In genomic region chr17:64603134-64603533, GRCm38 (mm10) we compare ENCODE assay signal across 8 mouse cellular contexts. TPM values are rescaled to one million over a fixed set of nuclear protein-coding genes. Genes with fewer than 3 reads are reported as not detected.
DNase-seq lines count a peak whose midpoint lies in the region; ATAC-seq and TF ChIP-seq lines count a peak whose summit lies in the region.

No protein-coding gene starts in this region.

- peak; percentile 79 for DNase-seq in lung, postnatal 0 days (ENCODE audit: low spot score)
- no peak for DNase-seq in lung, postnatal 4 days
- no peak for DNase-seq in spleen, postnatal 10 days (ENCODE audit: low spot score in 2 of 2)
- no peak for DNase-seq in left cerebral cortex, postnatal 10 days (ENCODE audit: extremely low spot score in 1 of 2, low spot score in 2 of 2)
- DNase-seq in B cell, adult 2 months = no peak

- peaks cover 19% of the 10 kb centered on the region; the same call in 1 of the 2 replicates for H3K4me1 ChIP-seq in lung, postnatal 0 days (ENCODE audit: insufficient read depth, low read depth, low read length)
- peaks cover 38% of the 10 kb centered on the region for H3K4me1 ChIP-seq in embryonic facial prominence, embryonic 13.5 days
- H3K4me1 ChIP-seq in intestine, embryonic 16.5 days (ENCODE audit: control insufficient read depth, insufficient read depth, low read length) = peaks cover 29% of the 10 kb centered on the region
- H3K4me1 ChIP-seq in olfactory bulb, adult 2 months (ENCODE audit: control insufficient read depth, insufficient read depth, low read length) = peaks cover 7% of the 10 kb centered on the region

- no peak for TF ChIP-seq CTCF in lung, postnatal 0 days (IDR thresholded peaks at IDR 0.05)
- TF ChIP-seq CTCF in olfactory bulb, adult 2 months (IDR thresholded peaks at IDR 0.05; ENCODE audit: insufficient read depth, low read depth, low read length) = no peak

- no peaks in the 10 kb centered on the region for H3K27me3 ChIP-seq in lung, postnatal 0 days (replicated peaks; ENCODE audit: insufficient read depth, low read length)
- H3K27me3 ChIP-seq in embryonic facial prominence, embryonic 13.5 days = no peaks in the 10 kb centered on the region
- H3K27me3 ChIP-seq in intestine, embryonic 16.5 days (replicated peaks; ENCODE audit: control insufficient read depth, insufficient read depth, low read length) = no peaks in the 10 kb centered on the region

- no peaks in the 10 kb centered on the region for H3K36me3 ChIP-seq in lung, postnatal 0 days (ENCODE audit: insufficient read depth, low read length)
- H3K36me3 ChIP-seq in embryonic facial prominence, embryonic 13.5 days = no peaks in the 10 kb centered on the region
- H3K36me3 ChIP-seq in intestine, embryonic 16.5 days (ENCODE audit: control insufficient read depth, insufficient read depth, low read length) = no peaks in the 10 kb centered on the region

- H3K4me2 ChIP-seq in lung, postnatal 0 days (replicated peaks; ENCODE audit: low read depth, low read length) = peak overlapping the region; percentile 91
- H3K4me2 ChIP-seq in embryonic facial prominence, embryonic 13.5 days = peak overlapping the region; percentile 98
- H3K4me2 ChIP-seq in intestine, embryonic 16.5 days (ENCODE audit: low read depth, low read length) = peak overlapping the region; percentile 87

- H3K27ac ChIP-seq in lung, postnatal 0 days (ENCODE audit: low read length) = peak overlapping the region; percentile 92
- no peak overlapping the region for H3K27ac ChIP-seq in embryonic facial prominence, embryonic 13.5 days
- H3K27ac ChIP-seq in intestine, embryonic 16.5 days (ENCODE audit: low read length) = no peak overlapping the region
- no peak overlapping the region for H3K27ac ChIP-seq in olfactory bulb, adult 2 months (ENCODE audit: insufficient read depth, low read depth, low read length)

- WGBS in lung, postnatal 0 days = 38% methylated on average over 9 of the region's 9 CpGs
- 51% methylated on average over 9 of the region's 9 CpGs for WGBS in embryonic facial prominence, embryonic 13.5 days
- WGBS in intestine, embryonic 16.5 days = 51% methylated on average over 9 of the region's 9 CpGs
- WGBS in olfactory bulb, adult 2 months = 45% methylated on average over 9 of the region's 9 CpGs

- no peak for ATAC-seq in lung, postnatal 0 days
- ATAC-seq in embryonic facial prominence, embryonic 13.5 days (ENCODE audit: insufficient number of reproducible peaks, insufficient read depth, low FRiP score, low TSS enrichment, low read depth) = no peak
- ATAC-seq in intestine, embryonic 16.5 days = no peak

- intact Hi-C loops in left cerebral cortex, postnatal 10 days (cut with DNase I) = loop anchor here (10.0 kb wide), 1 partner anchor 952 kb away; no protein-coding TSS in a partner anchor

- no peak for TF ChIP-seq EP300 in lung, postnatal 0 days (IDR thresholded peaks at IDR 0.05)

- TF ChIP-seq POLR2A in olfactory bulb, adult 2 months (IDR thresholded peaks at IDR 0.05; ENCODE audit: insufficient read depth, low read depth, low read length) = no peak

- no peaks in the 10 kb centered on the region for H3K9me3 ChIP-seq in lung, postnatal 0 days (ENCODE audit: low read length)
- no peaks in the 10 kb centered on the region for H3K9me3 ChIP-seq in embryonic facial prominence, embryonic 13.5 days
- H3K9me3 ChIP-seq in intestine, embryonic 16.5 days (ENCODE audit: control insufficient read depth, low read length) = no peaks in the 10 kb centered on the region

- H3K4me3 ChIP-seq in lung, postnatal 0 days (ENCODE audit: low read depth, low read length) = peak overlapping the region; percentile 93; the same call in 1 of the 2 replicates
- H3K4me3 ChIP-seq in embryonic facial prominence, embryonic 13.5 days = peak overlapping the region; percentile 88
- peak overlapping the region; percentile 93 for H3K4me3 ChIP-seq in intestine, embryonic 16.5 days (ENCODE audit: low read length)
- H3K4me3 ChIP-seq in olfactory bulb, adult 2 months (ENCODE audit: insufficient read depth, low read depth, low read length) = peak overlapping the region; percentile 39

- H3K9ac ChIP-seq in lung, postnatal 0 days (replicated peaks; ENCODE audit: low read depth) = no peak overlapping the region
- peak overlapping the region; percentile 92; the same call in 1 of the 2 replicates for H3K9ac ChIP-seq in embryonic facial prominence, embryonic 13.5 days
- peak overlapping the region; percentile 93; the same call in 1 of the 2 replicates for H3K9ac ChIP-seq in intestine, embryonic 16.5 days (ENCODE audit: low read depth, low read length)

RNA-seq across cellular contexts. Expression of gene Man2a1, which starts 2.6 kb away (rescaled TPM):
- 9.6 and 9.7 TPM in 2 replicates for polyA plus RNA-seq in lung, postnatal 0 days (2015; fragmentation: Nextera tagmentation; extraction: Ambion mirVana)
- 10.0 and 10.7 TPM in 2 replicates for polyA plus RNA-seq in embryonic facial prominence, embryonic 13.5 days (2015; fragmentation: Nextera tagmentation; extraction: Ambion mirVana)
- polyA plus RNA-seq in intestine, embryonic 16.5 days (2015; fragmentation: Nextera tagmentation; extraction: Ambion mirVana) = 8.4 and 9.1 TPM in 2 replicates
- not detected in 2 replicates for polyA plus RNA-seq in olfactory bulb, adult 2 months (2012; ENCODE audit: insufficient read depth, insufficient read length, low replicate concordance, missing spikeins)
- 10 to 100 TPM; 20.3 to 20.5 TPM for total RNA-seq in left cerebral cortex, postnatal 10 days (2021)

Comparison
In these comparisons a context has a peak if more than half of its experiments do, and no peak if none do; other contexts are left out.
1. H3K4me3 ChIP-seq: peak in every context shown above with its lines; median percentile 93 in lung, postnatal 0 days; 93 in intestine, embryonic 16.5 days; 88 in embryonic facial prominence, embryonic 13.5 days; 39 in olfactory bulb, adult 2 months.